Comparison of ENCODE assay signal across 21 mouse cellular contexts in the genomic region with DNA sequence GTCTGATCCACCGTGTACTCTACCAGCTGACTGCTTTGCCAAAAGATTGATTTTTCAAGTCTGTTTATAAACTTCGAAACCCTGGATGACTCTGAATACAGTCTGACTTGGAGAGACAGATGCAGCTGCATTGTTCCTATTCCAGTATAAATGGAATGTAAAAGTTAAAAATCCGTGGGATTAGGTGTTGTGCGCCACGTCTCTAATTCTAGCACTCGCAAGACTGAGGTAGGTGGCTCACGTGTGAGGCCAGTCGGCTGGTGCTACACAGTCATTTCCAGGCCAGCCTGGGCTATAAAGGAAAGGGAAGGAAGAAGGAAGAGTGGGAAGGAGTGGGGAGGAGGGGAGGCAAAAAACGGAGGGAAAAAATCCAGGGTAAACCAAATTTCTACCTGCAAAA. TPM values are rescaled to one million over a fixed set of nuclear protein-coding genes. Genes with fewer than 3 reads are reported as not detected.
DNase-seq lines count a peak whose midpoint lies in the region; ATAC-seq lines count a peak whose summit lies in the region.
"Had no signal": no experiment of that assay in that cellular context is flagged by ENCODE, and none has a peak within 500 bp of the region (broad histone marks: within the 10 kb centered on the region; RNA-seq: fewer than 3 reads in every experiment).

No protein-coding gene starts in this region.

- H3K27me3 ChIP-seq in forebrain, embryonic 15.5 days: no peaks in the 10 kb centered on the region
- H3K27me3 ChIP-seq in forebrain, embryonic 10.5 days (ENCODE audit: poor library complexity, severe bottlenecking): peaks cover 34% of the 10 kb centered on the region
- H3K27me3 ChIP-seq in midbrain, embryonic 10.5 days (ENCODE audit: low read depth, poor library complexity, severe bottlenecking): no peaks in the 10 kb centered on the region
- no peaks in the 10 kb centered on the region for H3K27me3 ChIP-seq in midbrain, embryonic 16.5 days (ENCODE audit: control insufficient read depth, insufficient read depth, low read depth, low read length)
- H3K27me3 ChIP-seq in midbrain, embryonic 14.5 days (ENCODE audit: control insufficient read depth, insufficient read depth, low read length): no peaks in the 10 kb centered on the region
- H3K27me3 ChIP-seq: embryonic facial prominence, embryonic 12.5 days; heart, embryonic 12.5 days had no signal

- no peak overlapping the region for H3K4me3 ChIP-seq in forebrain, embryonic 15.5 days
- H3K4me3 ChIP-seq in forebrain, embryonic 10.5 days: no peak overlapping the region
- no peak overlapping the region for H3K4me3 ChIP-seq in midbrain, embryonic 10.5 days
- H3K4me3 ChIP-seq in midbrain, embryonic 16.5 days (ENCODE audit: low read depth, low read length): no peak overlapping the region
- H3K4me3 ChIP-seq in midbrain, embryonic 14.5 days (replicated peaks; ENCODE audit: low read depth, low read length): no peak overlapping the region
- H3K4me3 ChIP-seq: embryonic facial prominence, embryonic 12.5 days; forebrain, embryonic 12.5 days; heart, embryonic 12.5 days had no signal

- H3K9ac ChIP-seq in forebrain, embryonic 15.5 days (replicated peaks): no peak overlapping the region
- H3K9ac ChIP-seq in midbrain, embryonic 16.5 days (ENCODE audit: low read depth, low read length): no peak overlapping the region
- H3K9ac ChIP-seq in midbrain, embryonic 14.5 days (replicated peaks; ENCODE audit: low read length): no peak overlapping the region; the same call in 1 of the 2 replicates
- H3K9ac ChIP-seq: embryonic facial prominence, embryonic 12.5 days; forebrain, embryonic 12.5 days; forebrain, postnatal 0 days; heart, embryonic 12.5 days had no signal

- WGBS in forebrain, embryonic 15.5 days: 80% methylated on average over 9 of the region's 9 CpGs
- WGBS in forebrain, embryonic 10.5 days: 90% methylated on average over 9 of the region's 9 CpGs
- 83% methylated on average over 9 of the region's 9 CpGs for WGBS in midbrain, embryonic 10.5 days
- 76% methylated on average over 9 of the region's 9 CpGs for WGBS in midbrain, embryonic 16.5 days
- 75% methylated on average over 9 of the region's 9 CpGs for WGBS in midbrain, embryonic 14.5 days

- H3K4me1 ChIP-seq in forebrain, embryonic 15.5 days: 0 out of 2 replicates have a peak, but pooled peaks cover 3% of the 10 kb centered on the region
- peaks cover 10% of the 10 kb centered on the region; the same call in 1 of the 2 replicates for H3K4me1 ChIP-seq in forebrain, embryonic 10.5 days
- peaks cover 44% of the 10 kb centered on the region for H3K4me1 ChIP-seq in midbrain, embryonic 10.5 days
- H3K4me1 ChIP-seq in midbrain, embryonic 16.5 days (ENCODE audit: control insufficient read depth, insufficient read depth, low read length): no peaks in the 10 kb centered on the region; the same call in 1 of the 2 replicates
- 0 out of 2 replicates have a peak, but pooled peaks cover 3% of the 10 kb centered on the region for H3K4me1 ChIP-seq in midbrain, embryonic 14.5 days (ENCODE audit: control insufficient read depth, insufficient read depth, low read length)
- H3K4me1 ChIP-seq: embryonic facial prominence, embryonic 12.5 days had no signal

- H3K27ac ChIP-seq in forebrain, embryonic 15.5 days (replicated peaks): 0 out of 2 replicates have a peak overlapping the region, but pooled peaks have one; percentile 59
- no peak overlapping the region for H3K27ac ChIP-seq in forebrain, embryonic 10.5 days
- H3K27ac ChIP-seq in midbrain, embryonic 10.5 days (replicated peaks): peak overlapping the region; percentile 76
- H3K27ac ChIP-seq in midbrain, embryonic 16.5 days (ENCODE audit: low read length): no peak overlapping the region
- H3K27ac ChIP-seq in midbrain, embryonic 14.5 days (replicated peaks; ENCODE audit: low read depth, low read length): peak overlapping the region; percentile 37; the same call in 1 of the 2 replicates
- H3K27ac ChIP-seq: embryonic facial prominence, embryonic 12.5 days; forebrain, embryonic 12.5 days had no signal

- DNase-seq in forebrain, embryonic 10.5 days (ENCODE audit: extremely low spot score, low spot score): no peak
- no peak for DNase-seq in midbrain, embryonic 10.5 days (ENCODE audit: low spot score)
- DNase-seq in midbrain, embryonic 14.5 days: no peak
- no peak for DNase-seq in testis, postnatal 10 days (ENCODE audit: low spot score)
- DNase-seq in thymus, postnatal 0 days (ENCODE audit: low spot score): no peak
- no peak for DNase-seq in cerebellum, postnatal 4 days (ENCODE audit: low spot score in 2 of 2)
- DNase-seq: adrenal gland, adult 2 months; adrenal gland, postnatal 25 days; B cell, adult 2 months; cerebellum, adult 2 months; cerebellum, postnatal 14 days; gastrocnemius, postnatal 14 days had no signal

- no peak for ATAC-seq in forebrain, embryonic 15.5 days (replicated peaks)
- no peak for ATAC-seq in midbrain, embryonic 16.5 days
- no peak for ATAC-seq in midbrain, embryonic 14.5 days (ENCODE audit: low FRiP score, low TSS enrichment)
- ATAC-seq: CD4-positive, CD25-positive, alpha-beta regulatory T cell, adult 4 months; hindbrain, embryonic 16.5 days had no signal

- no peaks in the 10 kb centered on the region for H3K9me3 ChIP-seq in forebrain, embryonic 15.5 days
- H3K9me3 ChIP-seq in forebrain, embryonic 10.5 days: no peaks in the 10 kb centered on the region
- H3K9me3 ChIP-seq in midbrain, embryonic 10.5 days (replicated peaks): no peaks in the 10 kb centered on the region
- no peaks in the 10 kb centered on the region for H3K9me3 ChIP-seq in midbrain, embryonic 16.5 days (replicated peaks; ENCODE audit: control insufficient read depth, low read length, poor library complexity, severe bottlenecking)
- no peaks in the 10 kb centered on the region for H3K9me3 ChIP-seq in midbrain, embryonic 14.5 days (ENCODE audit: control insufficient read depth, low read length)
- H3K9me3 ChIP-seq: embryonic facial prominence, embryonic 12.5 days; forebrain, embryonic 12.5 days; G1E; heart, embryonic 12.5 days had no signal

- peaks cover 7% of the 10 kb centered on the region for H3K36me3 ChIP-seq in forebrain, embryonic 15.5 days
- H3K36me3 ChIP-seq in forebrain, embryonic 10.5 days (replicated peaks): peaks cover 52% of the 10 kb centered on the region
- H3K36me3 ChIP-seq in midbrain, embryonic 10.5 days: peaks cover 45% of the 10 kb centered on the region
- H3K36me3 ChIP-seq in midbrain, embryonic 16.5 days (ENCODE audit: control insufficient read depth, insufficient read depth, low read length): peaks cover 4% of the 10 kb centered on the region
- H3K36me3 ChIP-seq in midbrain, embryonic 14.5 days (ENCODE audit: control insufficient read depth, insufficient read depth, low read length): peaks cover 23% of the 10 kb centered on the region

- no peak overlapping the region for H3K4me2 ChIP-seq in forebrain, embryonic 15.5 days (replicated peaks)
- H3K4me2 ChIP-seq in midbrain, embryonic 16.5 days (ENCODE audit: low read length): no peak overlapping the region
- no peak overlapping the region for H3K4me2 ChIP-seq in midbrain, embryonic 14.5 days (ENCODE audit: low read length)
- H3K4me2 ChIP-seq: embryonic facial prominence, embryonic 12.5 days; forebrain, embryonic 12.5 days; heart, embryonic 12.5 days had no signal

RNA-seq across cellular contexts. Expression of gene Nsf, which starts 48.4 kb away (rescaled TPM):
- polyA plus RNA-seq in forebrain, embryonic 15.5 days (2015; fragmentation: Nextera tagmentation; extraction: Ambion mirVana): 94.5 and 94.7 TPM in 2 replicates
- polyA plus RNA-seq in forebrain, embryonic 10.5 days (2016; fragmentation: Nextera tagmentation; extraction: Ambion mirVana): 55.3 and 57.6 TPM in 2 replicates
- 59.6 and 66.2 TPM in 2 replicates for polyA plus RNA-seq in midbrain, embryonic 10.5 days (2016; fragmentation: Nextera tagmentation; extraction: Ambion mirVana)
- 223 and 248 TPM in 2 replicates for polyA plus RNA-seq in midbrain, embryonic 16.5 days (2015; fragmentation: Nextera tagmentation; extraction: Ambion mirVana)
- 134 and 143 TPM in 2 replicates for polyA plus RNA-seq in midbrain, embryonic 14.5 days (2014; fragmentation: Nextera tagmentation; extraction: Ambion mirVana)
- 51.6 and 60.2 TPM in 2 replicates for polyA plus RNA-seq in thymus, postnatal 0 days (2015; fragmentation: Nextera tagmentation; extraction: Ambion mirVana)

Comparison
In these comparisons a context has a peak if more than half of its experiments do, and no peak if none do; other contexts are left out.
1. H3K27ac ChIP-seq: peak in forebrain, embryonic 15.5 days (single experiment), midbrain, embryonic 10.5 days (single experiment) and midbrain, embryonic 14.5 days (single experiment); none in forebrain, embryonic 10.5 days (single experiment) and midbrain, embryonic 16.5 days (single experiment).